Mouse (Mus musculus) cerebellum, adult 11-12 months (tissue): ENCODE results near the gene Cdh15.

Source experiments
- DNase-seq: peaks from one replicate; pipeline ENCODE4 v3.0.0; 2022

Cdh15 gene

GRCm38 (mm10) chr8:122896317-122896716, 48.6 kb downstream of the Cdh15 start:
- DNase-seq = no peak

GRCm38 (mm10) chr8:122897200-122897599, 49.4 kb downstream of the Cdh15 start:
- DNase-seq = no peak

DNA sequence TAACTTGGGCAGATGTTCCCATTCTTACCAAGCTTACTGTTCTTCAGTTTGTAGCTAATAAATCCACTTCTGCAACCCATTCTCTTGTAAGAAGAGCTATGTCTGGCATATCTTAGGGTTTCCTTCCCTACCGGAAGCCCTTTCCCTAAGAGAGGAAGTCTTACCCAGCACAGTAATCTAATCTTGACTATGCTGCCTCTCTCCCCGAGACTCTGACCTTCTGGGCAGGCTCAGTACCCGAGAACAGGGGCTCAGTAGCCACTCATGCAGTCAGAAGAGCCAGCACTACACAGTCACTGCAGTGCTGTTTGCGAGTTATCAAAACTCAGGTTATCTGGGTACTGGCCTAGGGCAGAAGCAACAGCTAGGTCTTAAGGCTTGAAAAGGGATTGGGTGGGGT, 50.3 kb downstream of the Cdh15 start:
- no peak for DNase-seq

GRCm38 (mm10) chr8:122898473-122898872, 50.7 kb downstream of the Cdh15 start:
- no peak for DNase-seq

GRCm38 (mm10) chr8:122899085-122899484, 51.3 kb downstream of the Cdh15 start:
- DNase-seq = no peak

- no peak for DNase-seq
Measured at GRCm38 (mm10) chr8:122901476-122901875, 53.7 kb downstream of the Cdh15 start.

GRCm38 (mm10) chr8:122901892-122902515, 54.2 kb downstream of the Cdh15 start:
- DNase-seq = no peak

- DNase-seq = peak; percentile 59
Measured at GRCm38 (mm10) chr8:122902581-122902980, 54.8 kb downstream of the Cdh15 start.

DNA sequence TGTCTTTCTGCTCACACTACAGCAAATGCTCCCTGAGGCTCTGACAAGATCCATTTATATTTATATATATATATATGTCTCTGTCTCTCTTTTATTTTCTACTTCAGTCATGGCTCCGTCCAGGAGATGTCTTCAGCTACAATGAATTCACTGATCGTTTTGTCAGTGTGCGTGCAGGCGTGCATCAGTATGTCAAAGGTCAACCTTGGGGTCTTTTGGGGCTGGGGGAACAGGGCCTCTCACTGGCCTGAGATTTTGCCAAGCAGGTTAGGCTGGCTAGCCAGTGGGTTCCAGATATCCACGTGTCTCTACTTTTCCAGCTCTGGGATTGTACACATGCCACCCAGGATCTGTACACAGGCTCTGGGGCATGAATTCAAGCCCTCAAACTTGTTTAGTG, 55.2 kb downstream of the Cdh15 start:
- no peak for DNase-seq

- no peak for DNase-seq
Measured at GRCm38 (mm10) chr8:122904496-122904895, 56.7 kb downstream of the Cdh15 start.

DNA sequence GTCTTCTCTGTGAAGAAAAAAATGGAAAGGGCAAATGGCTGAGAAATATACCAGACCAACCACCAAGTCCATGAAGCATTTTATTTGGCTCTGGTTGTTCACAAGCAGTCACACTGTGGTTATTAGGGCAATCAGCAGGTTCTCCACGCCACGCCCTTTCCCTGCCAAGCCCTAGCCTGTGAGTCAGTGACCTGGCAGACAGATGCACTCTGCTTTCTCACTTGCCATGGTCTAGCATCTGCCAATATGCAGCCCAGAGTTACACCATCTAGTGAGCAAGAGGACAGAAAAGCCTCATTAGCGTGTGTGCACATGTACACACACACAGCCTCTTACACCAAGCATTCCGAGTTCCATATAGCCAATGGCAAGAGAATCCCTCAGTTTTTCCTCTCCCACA, 57.6 kb downstream of the Cdh15 start:
- DNase-seq = no peak

- DNase-seq = peak; percentile 80
Measured at GRCm38 (mm10) chr8:122906463-122907021, 58.8 kb downstream of the Cdh15 start.

GRCm38 (mm10) chr8:122912150-122912549, 64.4 kb downstream of the Cdh15 start:
- no peak for DNase-seq

DNA sequence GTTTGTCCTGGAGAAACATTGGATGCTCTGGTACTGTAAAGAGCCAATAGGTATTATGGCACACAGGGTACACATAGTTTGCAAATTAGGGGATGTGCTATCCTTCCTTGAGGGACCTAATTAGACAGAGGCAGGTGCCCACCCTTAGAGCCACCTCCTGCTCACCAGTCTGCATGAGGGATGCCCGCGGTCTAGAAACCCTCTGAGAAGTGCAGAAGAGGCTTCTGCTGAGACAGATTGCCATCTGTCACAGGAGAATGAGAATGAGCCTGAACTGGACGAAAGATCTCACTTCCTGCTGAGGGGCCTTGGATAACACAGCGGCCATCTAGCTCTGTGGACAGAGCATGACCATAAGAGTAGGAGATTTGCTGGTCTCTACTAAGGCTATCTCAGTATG, 65.1 kb downstream of the Cdh15 start:
- DNase-seq = peak; percentile 65

DNA sequence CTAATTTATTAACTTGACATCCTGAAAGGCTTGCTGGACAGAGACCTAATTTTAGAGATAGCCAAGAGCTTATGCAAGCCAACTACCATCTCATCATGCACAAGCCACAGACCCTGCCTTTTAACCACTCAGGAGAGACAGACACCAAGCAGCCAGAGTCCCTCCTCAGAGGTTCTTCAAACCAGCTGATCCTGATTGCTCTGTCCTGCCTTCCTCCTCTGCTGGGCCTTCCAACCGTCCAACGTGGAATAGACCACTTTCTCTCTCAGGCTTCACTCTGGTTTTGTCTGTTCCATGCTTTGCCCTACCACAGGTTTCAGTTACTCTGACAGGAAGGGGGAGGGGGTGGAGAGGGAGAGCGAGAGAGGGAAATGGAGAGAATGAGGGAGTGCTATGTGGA, 69.0 kb downstream of the Cdh15 start:
- DNase-seq = peak; percentile 9
